Comparison of ENCODE assay signal across 9 mouse cellular contexts in genomic region chrX:100493500-100494067, GRCm38 (mm10). TPM values are rescaled to one million over a fixed set of nuclear protein-coding genes. Genes with fewer than 3 reads are reported as not detected.
DNase-seq lines count a peak whose midpoint lies in the region; ATAC-seq and TF ChIP-seq lines count a peak whose summit lies in the region.
"Had no signal": no experiment of that assay in that cellular context is flagged by ENCODE, and none has a peak within 500 bp of the region (broad histone marks: within the 10 kb centered on the region; RNA-seq: fewer than 3 reads in every experiment).

No protein-coding gene starts in this region.

- no peaks in the 10 kb centered on the region for H3K27me3 ChIP-seq in C2C12 (ENCODE audit: control insufficient read depth, insufficient read depth, insufficient read length)
- H3K27me3 ChIP-seq in forebrain, embryonic 13.5 days: peaks cover 3% of the 10 kb centered on the region; the same call in 1 of the 2 replicates
- no peaks in the 10 kb centered on the region; the same call in 1 of the 2 replicates for H3K27me3 ChIP-seq in liver, embryonic 13.5 days

- peaks cover 10% of the 10 kb centered on the region for H3K79me3 ChIP-seq in C2C12 (ENCODE audit: low read depth)

- no peak for TF ChIP-seq CTCF in gastrocnemius, adult 2 months (IDR thresholded peaks at IDR 0.05)
- no peak for TF ChIP-seq CTCF in C2C12 (IDR thresholded peaks at IDR 0.05; ENCODE audit: control insufficient read depth, insufficient read depth, insufficient read length)

- H3K36me3 ChIP-seq in C2C12 (ENCODE audit: control insufficient read depth, insufficient read depth): peaks cover 6% of the 10 kb centered on the region
- H3K36me3 ChIP-seq in forebrain, embryonic 13.5 days (ENCODE audit: poor library complexity, severe bottlenecking): no peaks in the 10 kb centered on the region
- no peaks in the 10 kb centered on the region for H3K36me3 ChIP-seq in liver, embryonic 13.5 days

- WGBS in forebrain, embryonic 13.5 days: 13% methylated on average over 22 of the region's 22 CpGs
- WGBS in liver, embryonic 13.5 days (ENCODE audit: insufficient replicate concordance): 15% methylated on average over 22 of the region's 22 CpGs

- peak overlapping the region; percentile 86 for H3K4me3 ChIP-seq in gastrocnemius, adult 2 months
- H3K4me3 ChIP-seq in C2C12 (ENCODE audit: insufficient read depth, poor library complexity, severe bottlenecking): peak overlapping the region; percentile 45
- peak overlapping the region; percentile 61 for H3K4me3 ChIP-seq in forebrain, embryonic 13.5 days
- H3K4me3 ChIP-seq in liver, embryonic 13.5 days (replicated peaks): peak overlapping the region; percentile 68

- H3K4me2 ChIP-seq in forebrain, embryonic 13.5 days: peak overlapping the region; percentile 57
- peak overlapping the region; percentile 66 for H3K4me2 ChIP-seq in liver, embryonic 13.5 days

- H3K27ac ChIP-seq in gastrocnemius, adult 2 months: peak overlapping the region; percentile 78
- no peak overlapping the region for H3K27ac ChIP-seq in forebrain, embryonic 13.5 days
- H3K27ac ChIP-seq in liver, embryonic 13.5 days: no peak overlapping the region

- H3K4me1 ChIP-seq in forebrain, embryonic 13.5 days: peaks cover 9% of the 10 kb centered on the region; the same call in 1 of the 2 replicates
- H3K4me1 ChIP-seq in liver, embryonic 13.5 days (replicated peaks): 0 out of 2 replicates have a peak, but pooled peaks cover 10% of the 10 kb centered on the region

- ATAC-seq in forebrain, embryonic 13.5 days: no peak; the same call in none of the 2 replicates
- peak; percentile 61 for ATAC-seq in liver, embryonic 13.5 days (ENCODE audit: low read depth)
- ATAC-seq in frontal cortex, adult (ENCODE audit: low TSS enrichment): no peak
- no peak for ATAC-seq in granulocyte monocyte progenitor cell, adult 5-6 weeks (replicated peaks; ENCODE audit: poor library complexity, severe bottlenecking)

- H3K9me3 ChIP-seq in forebrain, embryonic 13.5 days (replicated peaks): no peaks in the 10 kb centered on the region
- H3K9me3 ChIP-seq in liver, embryonic 13.5 days (replicated peaks): no peaks in the 10 kb centered on the region

- intact Hi-C loops in gastrocnemius, adult 2 months (cut with DNase I): no loop called here

- H3K9ac ChIP-seq in forebrain, embryonic 13.5 days: no peak overlapping the region
- peak overlapping the region; percentile 72 for H3K9ac ChIP-seq in liver, embryonic 13.5 days

- no peak for DNase-seq in gastrocnemius, adult 2 months
- DNase-seq in gastrocnemius, adult 8-10 months (ENCODE audit: low spot score in 2 of 2): no peak
- no peak for DNase-seq in liver, embryonic 13.5 days
- no peak for DNase-seq in B cell, adult 2 months

- H3ac ChIP-seq in C2C12 (ENCODE audit: control insufficient read depth, insufficient read length, low read depth): peak overlapping the region; percentile 41

- peaks cover 13% of the 10 kb centered on the region for H3K79me2 ChIP-seq in C2C12 (ENCODE audit: control insufficient read depth, insufficient read depth)

TF ChIP-seq in C2C12, 6 proteins besides CTCF, POLR2A, EP300 and RAD21:
- no peak for TF ChIP-seq FOSL1 (IDR thresholded peaks at IDR 0.05; ENCODE audit: insufficient read depth, low read length, poor library complexity, severe bottlenecking)

RNA-seq across cellular contexts. Expression of gene Igbp1, which starts 0.5 kb away (rescaled TPM):
- total RNA-seq in gastrocnemius, adult 2 months (2021): 10 to 100 TPM; 35.2 to 39.9 TPM
- total RNA-seq in gastrocnemius, adult 8-10 months (2022): 10 to 100 TPM; 36.1 to 41.6 (median 38.7) TPM
- 34.2 TPM for polyA plus RNA-seq in C2C12 (2012; fragmentation: generic; extraction: Trizol)
- polyA plus RNA-seq in forebrain, embryonic 13.5 days (2015; fragmentation: Nextera tagmentation; extraction: Ambion mirVana): 31.6 and 32.0 TPM in 2 replicates
- 17.5 and 20.3 TPM in 2 replicates for polyA plus RNA-seq in liver, embryonic 13.5 days (2015; fragmentation: Nextera tagmentation; extraction: Ambion mirVana)
- 74.5 and 104 TPM in 2 replicates for total RNA-seq in granulocyte monocyte progenitor cell, adult 5-6 weeks (2014; fragmentation: Nextera tagmentation)
- total RNA-seq in granulocyte monocyte progenitor cell, adult 5-6 weeks (2017): 98.4 and 104 TPM in 2 replicates

RNA-seq across cellular contexts. Expression of gene Dgat2l6, which starts 31.1 kb away (rescaled TPM):
- total RNA-seq in gastrocnemius, adult 2 months (2021): under 1 TPM; 0.28 to 0.46 TPM
- under 1 TPM; 0.07 to 0.56 (median 0.30) TPM for total RNA-seq in gastrocnemius, adult 8-10 months (2022)
- polyA plus RNA-seq in C2C12 (2012; fragmentation: generic; extraction: Trizol): not detected
- not detected in 2 replicates for polyA plus RNA-seq in forebrain, embryonic 13.5 days (2015; fragmentation: Nextera tagmentation; extraction: Ambion mirVana)
- not detected in 2 replicates for polyA plus RNA-seq in liver, embryonic 13.5 days (2015; fragmentation: Nextera tagmentation; extraction: Ambion mirVana)
- not detected in 2 replicates for total RNA-seq in granulocyte monocyte progenitor cell, adult 5-6 weeks (2014; fragmentation: Nextera tagmentation)
- total RNA-seq in granulocyte monocyte progenitor cell, adult 5-6 weeks (2017): not detected in 2 replicates
- total RNA-seq: neutrophil, adult 5-6 weeks had no signal

RNA-seq across cellular contexts. Expression of gene Awat2, which starts 51.1 kb away (rescaled TPM):
- total RNA-seq in gastrocnemius, adult 2 months (2021): not detected
- under 1 TPM in 1 of 4 experiments, not detected in 3; 0.34 TPM for total RNA-seq in gastrocnemius, adult 8-10 months (2022)
- 0.19 TPM for polyA plus RNA-seq in C2C12 (2012; fragmentation: generic; extraction: Trizol)
- polyA plus RNA-seq in forebrain, embryonic 13.5 days (2015; fragmentation: Nextera tagmentation; extraction: Ambion mirVana): 0.45 and 0.57 TPM in 2 replicates
- polyA plus RNA-seq in liver, embryonic 13.5 days (2015; fragmentation: Nextera tagmentation; extraction: Ambion mirVana): 0.23 and 0.39 TPM in 2 replicates
- 1.0 and 5.3 TPM in 2 replicates for total RNA-seq in granulocyte monocyte progenitor cell, adult 5-6 weeks (2014; fragmentation: Nextera tagmentation)
- 2.5 and 2.6 TPM in 2 replicates for total RNA-seq in granulocyte monocyte progenitor cell, adult 5-6 weeks (2017)
